Mouse (Mus musculus) liver, embryonic 14.5 days (tissue): ENCODE measurements around the gene Ptpdc1. TPM values are rescaled to one million over a fixed set of nuclear protein-coding genes. Genes with fewer than 3 reads are reported as not detected.

Experiments
- ATAC-seq: fragments of 200-750 bp; cut with Nextera tagmentation; 2 replicates; pipeline ENCODE4 v1.8.0; 2017; ENCODE audit warnings: moderate number of reproducible peaks, mild to moderate bottlenecking, moderate library complexity; ENCODE audit not compliant: insufficient read depth
- DNase-seq, 3 experiments: peaks; one replicate each; pipeline ENCODE4 v3.0.0-alpha.2; 2012 to 2013; ENCODE audit warnings: low read depth in 3 of 3, low spot score in 3 of 3
- H3K27ac ChIP-seq: fragments of 300-500 bp; sonication (generic); 2 replicates; pipeline ENCODE4 v1.5.1; 2014; ENCODE audit warnings: moderate library complexity, mild to moderate bottlenecking, control low read depth, inconsistent platforms
- H3K27me3 ChIP-seq: fragments of 300-500 bp; sonication (generic); 2 replicates; pipeline ENCODE4 v1.6.1; 2014; ENCODE audit warnings: mild to moderate bottlenecking, low read length, moderate library complexity; ENCODE audit not compliant: control insufficient read depth, insufficient read depth
- H3K36me3 ChIP-seq: fragments of 300-500 bp; sonication (generic); replicated peaks from 2 replicates; pipeline ENCODE4 v1.6.1; 2014; ENCODE audit warnings: low read depth; ENCODE audit not compliant: control insufficient read depth, insufficient read depth
- H3K4me1 ChIP-seq, 2 experiments: fragments of 200-500 bp in 1 of 2; fragments of 300-500 bp in 1 of 2; sonication (generic) in 1 of 2; replicated peaks; 2 replicates each; pipeline ENCODE4 v1.6.1; 2012 to 2014; ENCODE audit warnings: antibody characterized with exemption in 1 of 2, inconsistent platforms in 1 of 2, low read length in 1 of 2; ENCODE audit not compliant: control insufficient read depth in 2 of 2, insufficient read depth in 2 of 2
- H3K4me2 ChIP-seq: fragments of 300-500 bp; sonication (generic); 2 replicates; pipeline ENCODE4 v1.6.1; 2014; ENCODE audit warnings: low read depth, mild to moderate bottlenecking, control low read depth, moderate library complexity
- H3K4me3 ChIP-seq, 2 experiments: fragments of 200-500 bp in 1 of 2; fragments of 300-500 bp in 1 of 2; sonication (generic) in 1 of 2; 2 replicates each; pipeline ENCODE4 v1.5.1; 2012 to 2014; ENCODE audit warnings: low read depth in 2 of 2, low read length in 2 of 2, mild to moderate bottlenecking in 2 of 2, control low read depth in 1 of 2, inconsistent platforms in 1 of 2, moderate library complexity in 1 of 2; ENCODE audit not compliant: insufficient read depth in 1 of 2
- H3K9ac ChIP-seq: fragments of 300-500 bp; sonication (generic); replicated peaks from 2 replicates; pipeline ENCODE4 v1.6.1; 2014; ENCODE audit warnings: mild to moderate bottlenecking, control low read depth, moderate library complexity
- H3K9me3 ChIP-seq: fragments of 300-500 bp; sonication (generic); 2 replicates; pipeline ENCODE4 v1.6.1; 2016; ENCODE audit warnings: low read length, mixed read lengths; ENCODE audit not compliant: control insufficient read depth
- CTCF ChIP-seq: IDR thresholded peaks from 2 replicates; pipeline ENCODE4 v1.5.1; 2016; ENCODE audit warnings: antibody characterized with exemption, low read depth, control low read depth
- EP300 ChIP-seq: IDR thresholded peaks from 2 replicates; pipeline ENCODE4 v1.6.1; 2016; ENCODE audit warnings: antibody characterized with exemption, low read depth
- WGBS: fragments of 180-500 bp; shearing (Covaris S2); extraction: QIAGEN DNeasy Blood & Tissue Kit; methylation state at CpG from one replicate; pipeline ENCODE4 v1.1.7; 2014; ENCODE audit not compliant: insufficient replicate concordance; 5-methylcytosine and 5-hydroxymethylcytosine counted together
- polyA plus RNA-seq, 2 experiments: library from polyadenylated mRNA; depleted of rRNA in 1 of 2; stranded (reverse) in 1 of 2; unstranded in 1 of 2; fragments of >200 nt; fragmentation: Nextera tagmentation in 1 of 2; extraction: Ambion mirVana in 1 of 2; gene quantifications; 2 replicates each; pipeline versions ENCODE4 v1.2.1 to v1.2.3; 2012 to 2014

Ptpdc1 gene
- polyA plus RNA-seq, 2 experiments: 0.27 to 0.33 TPM

DNA sequence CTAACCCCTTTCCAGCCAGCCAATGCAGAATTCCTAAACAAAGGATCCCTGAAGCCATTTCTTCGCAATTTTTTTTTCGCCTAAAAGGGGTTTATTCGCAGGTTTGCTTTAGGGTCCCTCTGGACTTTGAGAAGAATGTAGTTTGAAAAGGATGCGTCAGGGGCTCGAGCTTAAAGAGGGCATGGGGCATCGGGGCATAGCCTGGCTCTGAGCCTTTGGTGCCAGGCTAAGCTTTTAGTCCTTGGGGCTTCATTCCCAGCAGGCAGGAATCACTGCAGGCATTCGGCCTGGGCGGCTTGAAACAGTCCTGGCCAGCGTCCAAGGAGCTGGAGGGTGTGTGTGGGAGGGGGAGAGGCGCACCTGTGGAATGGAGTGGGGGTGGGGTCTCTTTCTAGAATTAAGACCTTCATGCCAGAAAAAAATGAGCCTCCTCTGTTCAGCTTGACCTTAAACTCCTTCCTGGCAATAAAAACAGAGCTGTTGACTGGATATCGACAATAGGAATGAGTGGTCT, 34.8 kb upstream of the Ptpdc1 start:
- DNase-seq (no peak), ATAC-seq (no peak)
- no peaks in the 10 kb centered on the region for H3K9me3 ChIP-seq
- H3K4me1 ChIP-seq: no peaks in the 10 kb centered on the region
- TF ChIP-seq CTCF: no peak
- TF ChIP-seq EP300: no peak
- no peak overlapping the region for H3K4me2 ChIP-seq
- no peak overlapping the region for H3K4me3 ChIP-seq
- H3K9ac ChIP-seq: no peak overlapping the region
- H3K27ac ChIP-seq: no peak overlapping the region
- WGBS: 4% methylated on average over 11 of the region's 11 CpGs
- H3K27me3 ChIP-seq: peaks cover 97% of the 10 kb centered on the region
- H3K36me3 ChIP-seq: no peaks in the 10 kb centered on the region

DNA sequence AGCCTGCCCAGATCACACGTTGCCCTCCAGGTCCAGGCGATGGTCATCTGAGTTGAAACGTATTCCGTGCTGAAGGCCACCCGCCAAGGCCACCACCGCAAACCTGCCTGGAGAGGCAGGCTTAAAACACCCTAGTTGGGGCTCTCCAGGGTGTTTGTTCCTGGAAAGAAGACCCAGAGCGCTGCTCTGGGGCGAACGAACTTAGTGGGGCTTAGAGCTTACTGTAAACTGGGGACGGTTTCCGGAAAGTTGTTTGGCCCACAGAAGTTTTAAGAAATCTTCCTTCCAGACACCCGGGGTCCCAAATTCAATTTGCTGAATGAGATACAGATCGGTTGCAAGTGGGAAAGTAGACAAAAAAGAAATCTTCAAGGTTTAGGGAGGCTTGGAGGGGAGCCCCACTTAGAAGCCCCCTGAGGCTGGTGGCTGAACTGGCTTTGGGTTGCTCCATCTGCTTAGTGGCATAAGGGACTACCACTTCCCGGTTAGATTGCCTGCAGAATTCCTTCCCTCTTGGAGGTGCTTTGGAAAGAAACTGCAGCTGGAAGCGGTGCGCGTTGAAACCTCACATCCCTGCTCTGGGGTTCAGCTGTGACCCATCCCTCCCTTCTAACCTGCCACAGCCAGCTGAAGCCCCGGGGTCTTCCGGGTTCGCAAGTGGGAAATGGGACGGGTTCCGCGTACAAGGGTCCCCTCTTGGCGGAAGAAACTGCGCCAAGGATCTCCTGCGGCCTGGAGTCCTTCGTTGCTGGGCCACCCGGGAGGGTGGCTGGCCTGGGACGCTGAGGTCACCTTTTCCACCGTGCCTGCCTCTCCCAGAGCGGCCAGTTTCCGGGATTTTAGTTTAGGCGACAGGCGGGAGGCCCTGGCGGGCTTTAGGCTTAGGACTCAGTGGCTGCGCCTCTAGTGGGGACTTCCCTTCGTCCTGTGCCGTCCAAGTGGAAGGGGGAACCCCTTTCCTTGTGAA, 34.1 kb upstream of the Ptpdc1 start:
- H3K36me3 ChIP-seq: no peaks in the 10 kb centered on the region
- no peak for ATAC-seq
- H3K27me3 ChIP-seq: peaks cover 89% of the 10 kb centered on the region
- H3K4me1 ChIP-seq: no peaks in the 10 kb centered on the region
- H3K9me3 ChIP-seq: no peaks in the 10 kb centered on the region
- DNase-seq: no peak
- no peak for TF ChIP-seq CTCF
- TF ChIP-seq EP300: no peak
- WGBS: 1% methylated on average over 38 of the region's 38 CpGs
- no peak overlapping the region for H3K4me2 ChIP-seq
- no peak overlapping the region for H3K9ac ChIP-seq
- H3K27ac ChIP-seq: no peak overlapping the region
- H3K4me3 ChIP-seq: no peak overlapping the region

DNA sequence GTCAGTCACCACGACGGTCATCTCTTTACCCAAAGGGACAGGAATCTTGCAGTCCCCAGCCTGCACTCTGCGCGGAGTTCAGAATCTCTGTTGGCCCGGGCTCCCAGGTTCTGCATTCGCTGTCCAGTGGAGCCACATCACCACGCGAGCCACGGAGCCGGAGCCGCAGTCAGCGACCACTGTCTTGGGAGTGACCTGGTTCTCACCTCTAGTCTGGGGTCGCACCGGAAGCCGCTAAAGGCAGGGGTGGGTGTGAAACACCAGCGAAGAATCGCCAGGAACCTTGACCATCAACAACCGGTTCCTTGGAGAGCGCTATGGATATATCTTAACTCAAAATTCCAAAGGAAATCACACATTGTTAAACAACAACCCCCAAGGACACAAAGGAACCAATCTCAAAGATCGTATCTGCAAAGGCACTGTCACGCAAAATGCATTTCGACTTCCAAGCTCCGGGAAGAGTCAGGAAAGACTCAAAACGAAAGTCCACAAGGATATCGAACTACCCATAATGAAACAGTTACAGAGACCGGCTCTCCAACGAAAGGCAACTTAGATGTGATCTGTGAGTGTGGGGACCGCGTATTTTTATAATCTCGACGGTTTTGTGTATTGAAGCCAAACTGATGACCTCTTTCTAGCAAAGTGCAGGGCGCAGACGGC, 33.3 kb upstream of the Ptpdc1 start:
- Histone ChIP-seq H3K4me2 (no peak overlapping the region; the same call in 1 of the 2 replicates), H3K9me3 (no peaks in the 10 kb centered on the region), H3K4me1 (no peaks in the 10 kb centered on the region), H3K27ac (no peak overlapping the region), H3K36me3 (no peaks in the 10 kb centered on the region), H3K4me3 (no peak overlapping the region), H3K27me3 (peaks cover 81% of the 10 kb centered on the region), H3K9ac (no peak overlapping the region)
- TF ChIP-seq CTCF: no peak
- TF ChIP-seq EP300: no peak
- ATAC-seq (no peak), DNase-seq (no peak)
- WGBS: 1% methylated on average over 33 of the region's 33 CpGs

DNA sequence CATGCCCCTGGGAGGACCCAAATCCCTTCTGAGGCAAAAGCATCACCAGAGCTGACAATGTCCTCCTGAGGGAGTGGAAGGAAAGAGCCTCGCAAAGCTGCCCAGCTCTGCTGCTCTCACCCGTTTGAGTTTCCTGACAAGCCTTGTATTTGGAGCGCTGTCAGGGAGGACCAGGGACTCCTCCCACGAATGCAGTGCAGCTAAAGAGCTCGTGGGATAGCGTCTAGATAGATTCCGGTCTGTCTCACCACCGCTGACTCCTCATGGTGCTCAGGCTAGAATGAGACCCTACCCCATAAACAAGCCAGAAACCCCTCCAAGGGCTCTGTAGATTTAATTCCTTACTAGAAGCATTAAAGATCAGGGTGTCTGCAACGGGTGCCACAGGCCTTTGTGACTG, 32.3 kb upstream of the Ptpdc1 start:
- Histone ChIP-seq H3K4me1 (no peaks in the 10 kb centered on the region), H3K27ac (no peak overlapping the region), H3K9me3 (no peaks in the 10 kb centered on the region), H3K4me2 (no peak overlapping the region), H3K9ac (no peak overlapping the region), H3K4me3 (no peak overlapping the region), H3K27me3 (peaks cover 76% of the 10 kb centered on the region), H3K36me3 (no peaks in the 10 kb centered on the region)
- ATAC-seq (no peak), DNase-seq (no peak)
- TF ChIP-seq EP300 (no peak), CTCF (no peak)
- 3% methylated on average over 9 of the region's 9 CpGs for WGBS

DNA sequence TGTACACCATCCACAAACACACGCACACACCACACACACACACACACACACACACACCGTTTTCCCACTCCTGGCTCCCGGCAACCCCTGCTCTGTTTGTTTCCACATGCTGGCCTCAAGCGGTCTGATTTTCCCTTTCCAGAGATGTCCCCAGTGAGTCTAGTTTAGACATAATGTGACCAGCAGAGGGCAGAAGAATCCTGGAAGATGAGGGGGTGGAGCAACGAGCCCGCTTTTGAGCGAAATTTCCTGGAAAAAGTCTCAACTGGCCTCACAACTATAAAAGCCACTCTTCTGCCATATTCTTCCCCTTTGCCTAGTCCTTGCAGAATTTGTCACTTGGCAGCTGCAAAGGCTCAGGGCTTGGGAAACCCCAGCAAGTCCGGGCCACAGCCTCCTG, 30.2 kb upstream of the Ptpdc1 start:
- Histone ChIP-seq H3K27ac (no peak overlapping the region), H3K36me3 (no peaks in the 10 kb centered on the region), H3K9me3 (no peaks in the 10 kb centered on the region), H3K27me3 (peaks cover 55% of the 10 kb centered on the region), H3K4me2 (no peak overlapping the region), H3K4me1 (0 out of 4 replicates have a peak, but pooled peaks cover 0 to 5% of the 10 kb centered on the region in 2 experiments), H3K9ac (no peak overlapping the region), H3K4me3 (no peak overlapping the region)
- ATAC-seq (no peak), DNase-seq (peak in 2 of 3 experiments; percentile 10 to 37)
- WGBS: 2% methylated on average over 8 of the region's 8 CpGs
- TF ChIP-seq EP300: no peak
- TF ChIP-seq CTCF: peak; percentile 68
